Mouse (Mus musculus) neural tube, embryonic 12.5 days (tissue): ENCODE measurements at regions not wholly inside any gene's neighbourhood (a gene's known extent, or its start where the extent isn't known, plus 50 kb on each side); places are given as distances from the start of the nearest gene placed in this dataset.
A peak's percentile ranks its signal among the peaks of the same experiment; 100 is the strongest.

ENCODE experiments used
- ATAC-seq: fragments of 200-750 bp; cut with Nextera tagmentation; 2 replicates; pipeline ENCODE4 v1.8.0; 2017; ENCODE audit warnings: low read depth, mild to moderate bottlenecking, moderate TSS enrichment, moderate library complexity; ENCODE audit not compliant: low FRiP score
- H3K27ac ChIP-seq: fragments of 300-500 bp; sonication (generic); 2 replicates; pipeline ENCODE4 v1.5.1; 2016
- H3K27me3 ChIP-seq: fragments of 300-500 bp; sonication (generic); replicated peaks from 2 replicates; pipeline ENCODE4 v1.6.1; 2016; ENCODE audit warnings: mild to moderate bottlenecking
- H3K36me3 ChIP-seq: fragments of 300-500 bp; sonication (generic); 2 replicates; pipeline ENCODE4 v1.6.1; 2016; ENCODE audit warnings: mild to moderate bottlenecking
- H3K4me1 ChIP-seq: fragments of 300-500 bp; sonication (generic); 2 replicates; pipeline ENCODE4 v1.6.1; 2016
- H3K4me2 ChIP-seq: fragments of 300-500 bp; sonication (generic); replicated peaks from 2 replicates; pipeline ENCODE4 v1.6.1; 2016; ENCODE audit warnings: mild to moderate bottlenecking
- H3K4me3 ChIP-seq: fragments of 300-500 bp; sonication (generic); 2 replicates; pipeline ENCODE4 v1.5.1; 2016
- H3K9ac ChIP-seq: fragments of 300-500 bp; sonication (generic); 2 replicates; pipeline ENCODE4 v1.6.1; 2016; ENCODE audit warnings: mild to moderate bottlenecking
- H3K9me3 ChIP-seq: fragments of 300-500 bp; sonication (generic); 2 replicates; pipeline ENCODE4 v1.6.1; 2016; ENCODE audit warnings: mild to moderate bottlenecking
- WGBS: fragments of 180-500 bp; shearing (Covaris S2); methylation state at CpG from one replicate; pipeline ENCODE4 v1.1.7; 2016; 5-methylcytosine and 5-hydroxymethylcytosine counted together

GRCm38 (mm10) chr9:87894051-87894450 lies 163.0 kb upstream of the Tbx18 start:
- H3K4me2 ChIP-seq = no peak overlapping the region
- no peaks in the 10 kb centered on the region for H3K9me3 ChIP-seq
- no peaks in the 10 kb centered on the region for H3K36me3 ChIP-seq
- WGBS = 28% methylated on average over 4 of the region's 4 CpGs
- no peak overlapping the region for H3K9ac ChIP-seq
- H3K4me1 ChIP-seq = 0 out of 2 replicates have a peak, but pooled peaks cover 5% of the 10 kb centered on the region
- H3K27me3 ChIP-seq = no peaks in the 10 kb centered on the region
- no peak overlapping the region for H3K4me3 ChIP-seq
- H3K27ac ChIP-seq = no peak overlapping the region
- peak; percentile 53 for ATAC-seq

- no peaks in the 10 kb centered on the region for H3K27me3 ChIP-seq
These were observed 163.5 kb upstream of the Tbx18 start for GRCm38 (mm10) chr9:87894596-87894995.

GRCm38 (mm10) chr9:87895526-87895925 lies 164.5 kb upstream of the Tbx18 start:
- no peak for ATAC-seq
- 0 out of 2 replicates have a peak, but pooled peaks cover 5% of the 10 kb centered on the region for H3K4me1 ChIP-seq
- WGBS = 82% methylated on average over 4 of the region's 4 CpGs
- H3K4me3 ChIP-seq = no peak overlapping the region
- H3K9me3 ChIP-seq = no peaks in the 10 kb centered on the region
- H3K36me3 ChIP-seq = no peaks in the 10 kb centered on the region
- H3K27ac ChIP-seq = no peak overlapping the region
- H3K9ac ChIP-seq = no peak overlapping the region
- no peak overlapping the region for H3K4me2 ChIP-seq
- H3K27me3 ChIP-seq = no peaks in the 10 kb centered on the region

More at GRCm38 (mm10) chr9:87894596-87894995, 163.5 kb upstream of the Tbx18 start:
- no peaks in the 10 kb centered on the region for H3K9me3 ChIP-seq
- H3K4me1 ChIP-seq = 0 out of 2 replicates have a peak, but pooled peaks cover 5% of the 10 kb centered on the region
- no peak overlapping the region for H3K27ac ChIP-seq
- WGBS = 53% methylated on average over 3 of the region's 3 CpGs
- no peak overlapping the region for H3K4me3 ChIP-seq
- H3K4me2 ChIP-seq = no peak overlapping the region
- H3K9ac ChIP-seq = no peak overlapping the region
- no peaks in the 10 kb centered on the region for H3K36me3 ChIP-seq
- ATAC-seq = no peak

- no peaks in the 10 kb centered on the region for H3K36me3 ChIP-seq
- H3K27ac ChIP-seq = no peak overlapping the region
- no peak overlapping the region for H3K9ac ChIP-seq
- ATAC-seq = no peak
- no peak overlapping the region for H3K4me2 ChIP-seq
- no peaks in the 10 kb centered on the region for H3K27me3 ChIP-seq
- no peaks in the 10 kb centered on the region for H3K9me3 ChIP-seq
- no peak overlapping the region for H3K4me3 ChIP-seq
- H3K4me1 ChIP-seq = 0 out of 2 replicates have a peak, but pooled peaks cover 5% of the 10 kb centered on the region
- WGBS = 80% methylated on average over 3 of the region's 3 CpGs
These were observed 166.3 kb upstream of the Tbx18 start for GRCm38 (mm10) chr9:87897336-87897735.

GRCm38 (mm10) chr9:87899368-87899767 lies 168.3 kb upstream of the Tbx18 start:
- 57% methylated on average over 5 of the region's 5 CpGs for WGBS
- H3K9me3 ChIP-seq = no peaks in the 10 kb centered on the region

GRCm38 (mm10) chr9:87899800-87900199 lies 168.7 kb upstream of the Tbx18 start:
- ATAC-seq = no peak
- Histone ChIP-seq H3K36me3 (no peaks in the 10 kb centered on the region), H3K4me2 (no peak overlapping the region), H3K27ac (no peak overlapping the region), H3K9me3 (no peaks in the 10 kb centered on the region), H3K4me1 (no peaks in the 10 kb centered on the region), H3K27me3 (no peaks in the 10 kb centered on the region), H3K9ac (no peak overlapping the region), H3K4me3 (no peak overlapping the region)
- WGBS = 72% methylated on average over 7 of the region's 7 CpGs

More at GRCm38 (mm10) chr9:87899368-87899767, 168.3 kb upstream of the Tbx18 start:
- H3K4me1 ChIP-seq = 0 out of 2 replicates have a peak, but pooled peaks cover 2% of the 10 kb centered on the region
- H3K27ac ChIP-seq = no peak overlapping the region
- H3K36me3 ChIP-seq = no peaks in the 10 kb centered on the region
- H3K4me3 ChIP-seq = no peak overlapping the region
- no peak overlapping the region for H3K4me2 ChIP-seq
- ATAC-seq = no peak
- H3K9ac ChIP-seq = no peak overlapping the region
- H3K27me3 ChIP-seq = no peaks in the 10 kb centered on the region

GRCm38 (mm10) chr9:87921291-87921690 lies 190.2 kb upstream of the Tbx18 start:
- no peak overlapping the region for H3K4me3 ChIP-seq
- H3K4me1 ChIP-seq = no peaks in the 10 kb centered on the region
- WGBS = 96% methylated on average over 8 of the region's 8 CpGs
- no peaks in the 10 kb centered on the region for H3K9me3 ChIP-seq
- no peaks in the 10 kb centered on the region for H3K36me3 ChIP-seq
- no peak overlapping the region for H3K4me2 ChIP-seq
- H3K27ac ChIP-seq = no peak overlapping the region
- no peaks in the 10 kb centered on the region for H3K27me3 ChIP-seq
- H3K9ac ChIP-seq = no peak overlapping the region
- ATAC-seq = no peak

- no peak for ATAC-seq
- Histone ChIP-seq H3K9ac (no peak overlapping the region), H3K4me3 (no peak overlapping the region), H3K36me3 (no peaks in the 10 kb centered on the region), H3K4me2 (no peak overlapping the region), H3K9me3 (no peaks in the 10 kb centered on the region), H3K27ac (no peak overlapping the region), H3K4me1 (no peaks in the 10 kb centered on the region), H3K27me3 (no peaks in the 10 kb centered on the region)
- WGBS = 92% methylated on average over 4 of the region's 4 CpGs
These were observed 194.1 kb upstream of the Tbx18 start for GRCm38 (mm10) chr9:87925151-87925550.

GRCm38 (mm10) chr9:87933230-87933629 lies 202.2 kb upstream of the Tbx18 start:
- H3K4me1 ChIP-seq = no peaks in the 10 kb centered on the region
- no peaks in the 10 kb centered on the region for H3K36me3 ChIP-seq
- no peak overlapping the region for H3K4me3 ChIP-seq
- no peaks in the 10 kb centered on the region for H3K27me3 ChIP-seq
- WGBS = 80% methylated on average over 5 of the region's 5 CpGs
- H3K4me2 ChIP-seq = no peak overlapping the region
- no peak for ATAC-seq
- H3K9me3 ChIP-seq = no peaks in the 10 kb centered on the region
- H3K27ac ChIP-seq = no peak overlapping the region
- no peak overlapping the region for H3K9ac ChIP-seq

GRCm38 (mm10) chr9:87952426-87952825 lies 221.4 kb upstream of the Tbx18 start:
- Histone ChIP-seq H3K9ac (no peak overlapping the region), H3K27me3 (no peaks in the 10 kb centered on the region), H3K36me3 (no peaks in the 10 kb centered on the region), H3K9me3 (no peaks in the 10 kb centered on the region), H3K4me3 (no peak overlapping the region), H3K4me2 (no peak overlapping the region), H3K4me1 (no peaks in the 10 kb centered on the region), H3K27ac (no peak overlapping the region)
- no peak for ATAC-seq
- WGBS = 97% methylated on average over 2 of the region's 2 CpGs

GRCm38 (mm10) chr9:87954941-87955340 lies 223.9 kb upstream of the Tbx18 start:
- no peak for ATAC-seq
- H3K4me1 ChIP-seq = no peaks in the 10 kb centered on the region
- H3K4me3 ChIP-seq = no peak overlapping the region
- no peak overlapping the region for H3K9ac ChIP-seq
- no peak overlapping the region for H3K27ac ChIP-seq
- H3K36me3 ChIP-seq = no peaks in the 10 kb centered on the region
- H3K4me2 ChIP-seq = no peak overlapping the region
- no peaks in the 10 kb centered on the region for H3K27me3 ChIP-seq
- no peaks in the 10 kb centered on the region for H3K9me3 ChIP-seq

GRCm38 (mm10) chr9:87961796-87962195 lies 230.7 kb upstream of the Tbx18 start:
- Histone ChIP-seq H3K9me3 (no peaks in the 10 kb centered on the region), H3K9ac (no peak overlapping the region), H3K4me2 (no peak overlapping the region), H3K4me3 (no peak overlapping the region), H3K36me3 (no peaks in the 10 kb centered on the region), H3K27ac (no peak overlapping the region), H3K27me3 (no peaks in the 10 kb centered on the region), H3K4me1 (no peaks in the 10 kb centered on the region)
- 96% methylated on average over 4 of the region's 4 CpGs for WGBS
- ATAC-seq = no peak

- H3K9ac ChIP-seq = no peak overlapping the region
- no peak overlapping the region for H3K4me2 ChIP-seq
- H3K4me1 ChIP-seq = no peaks in the 10 kb centered on the region
- no peaks in the 10 kb centered on the region for H3K27me3 ChIP-seq
- H3K9me3 ChIP-seq = no peaks in the 10 kb centered on the region
- no peaks in the 10 kb centered on the region for H3K36me3 ChIP-seq
- no peak overlapping the region for H3K27ac ChIP-seq
- no peak overlapping the region for H3K4me3 ChIP-seq
- no peak for ATAC-seq
- WGBS = 81% methylated on average over 2 of the region's 2 CpGs
These were observed 233.4 kb upstream of the Tbx18 start for GRCm38 (mm10) chr9:87964508-87964907.
